Mouse (Mus musculus): ENCODE results near the gene Comtd1. TPM values are rescaled to one million over a fixed set of nuclear protein-coding genes. Genes with fewer than 3 reads are reported as not detected.

The Comtd1 gene
- polyA plus RNA-seq, 1 experiment from 2014 or later = 15.5 TPM

GRCm38 (mm10) chr14:21806203-21806602, 42.6 kb downstream of the Comtd1 start:
- WGBS = 91% methylated on average over 2 of the region's 2 CpGs
- Histone ChIP-seq H3K4me2 (ENCODE audit: low read depth, low read length) (no peak overlapping the region), H3K4me3 (ENCODE audit: low read depth, low read length) (no peak overlapping the region), H3K36me3 (replicated peaks; ENCODE audit: control insufficient read depth, insufficient read depth, low read depth, low read length) (no peaks in the 10 kb centered on the region), H3K9me3 (replicated peaks; ENCODE audit: control insufficient read depth, low read length) (no peaks in the 10 kb centered on the region), H3K4me1 (ENCODE audit: control insufficient read depth, insufficient read depth, low read length) (no peaks in the 10 kb centered on the region), H3K9ac (replicated peaks; ENCODE audit: low read length) (no peak overlapping the region), H3K27me3 (ENCODE audit: control insufficient read depth, insufficient read depth, low read length) (no peaks in the 10 kb centered on the region), H3K27ac (replicated peaks; ENCODE audit: low read depth, low read length) (no peak overlapping the region)
- ATAC-seq (replicated peaks; ENCODE audit: insufficient number of reproducible peaks, low FRiP score, low TSS enrichment, low read depth) = no peak
- DNase-seq (ENCODE audit: low spot score) = no peak

DNA sequence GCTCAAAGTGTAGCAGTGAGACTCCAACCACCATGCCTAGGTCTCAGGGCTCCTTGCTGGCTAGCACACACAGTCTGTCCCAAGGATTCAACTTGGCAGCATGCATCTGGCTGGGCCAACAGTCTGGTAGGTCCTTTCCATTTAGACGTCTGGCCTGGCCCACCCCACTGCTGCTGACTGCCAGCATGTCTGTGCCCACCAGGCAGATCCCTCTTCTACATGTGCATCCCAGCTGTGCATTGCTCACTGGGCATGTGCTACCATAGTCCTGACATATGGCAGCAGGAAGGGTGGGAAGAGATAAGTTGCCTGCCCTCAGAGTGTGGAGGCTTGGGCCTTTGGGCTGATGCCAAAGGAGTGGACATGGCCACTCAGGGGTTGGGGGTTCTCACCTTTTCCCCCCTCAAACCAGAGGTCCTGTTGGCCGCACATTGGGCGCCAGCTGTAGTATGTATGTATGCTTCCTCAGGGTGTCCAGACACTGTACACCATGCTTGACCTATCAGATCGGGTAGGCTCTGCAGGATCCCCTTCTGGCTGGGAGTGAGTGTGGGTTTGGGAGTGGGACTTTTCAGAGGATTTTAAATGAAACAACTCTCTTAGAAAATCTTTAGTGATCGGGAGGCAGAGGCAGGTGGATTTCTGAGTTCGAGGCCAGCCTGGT, 46.1 kb downstream of the Comtd1 start:
- Histone ChIP-seq H3K36me3 (replicated peaks; ENCODE audit: control insufficient read depth, insufficient read depth, low read depth, low read length) (no peaks in the 10 kb centered on the region), H3K4me3 (ENCODE audit: low read depth, low read length) (no peak overlapping the region), H3K27me3 (ENCODE audit: control insufficient read depth, insufficient read depth, low read length) (no peaks in the 10 kb centered on the region), H3K4me1 (ENCODE audit: control insufficient read depth, insufficient read depth, low read length) (no peaks in the 10 kb centered on the region), H3K27ac (replicated peaks; ENCODE audit: low read depth, low read length) (no peak overlapping the region), H3K9ac (replicated peaks; ENCODE audit: low read length) (no peak overlapping the region), H3K4me2 (ENCODE audit: low read depth, low read length) (no peak overlapping the region), H3K9me3 (replicated peaks; ENCODE audit: control insufficient read depth, low read length) (no peaks in the 10 kb centered on the region)
- no peak for ATAC-seq (replicated peaks; ENCODE audit: insufficient number of reproducible peaks, low FRiP score, low TSS enrichment, low read depth)
- 94% methylated on average over 6 of the region's 6 CpGs for WGBS
- DNase-seq (ENCODE audit: low spot score) = no peak

DNA sequence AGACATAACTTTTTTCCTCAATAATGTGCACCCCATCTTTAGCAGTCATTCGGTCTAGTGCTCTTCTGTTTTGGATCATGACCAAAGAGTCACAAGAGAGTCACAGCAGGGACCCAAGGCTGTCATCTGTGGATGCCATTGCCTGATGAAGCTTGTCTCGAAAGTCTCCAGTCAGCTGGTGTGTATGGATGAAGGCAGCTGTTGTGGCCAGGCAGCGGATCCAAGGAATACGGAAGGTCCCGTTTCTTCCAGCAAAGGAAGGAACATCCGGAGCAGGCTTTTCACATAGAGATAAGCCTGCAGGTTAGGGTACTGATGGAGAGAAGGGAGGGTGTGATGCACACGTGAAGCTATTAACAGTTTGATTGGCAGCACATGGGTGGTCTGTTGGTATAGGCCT, 47.2 kb downstream of the Comtd1 start:
- Histone ChIP-seq H3K9me3 (replicated peaks; ENCODE audit: control insufficient read depth, low read length) (no peaks in the 10 kb centered on the region), H3K4me3 (ENCODE audit: low read depth, low read length) (no peak overlapping the region), H3K27me3 (ENCODE audit: control insufficient read depth, insufficient read depth, low read length) (no peaks in the 10 kb centered on the region), H3K4me1 (ENCODE audit: control insufficient read depth, insufficient read depth, low read length) (no peaks in the 10 kb centered on the region), H3K27ac (replicated peaks; ENCODE audit: low read depth, low read length) (no peak overlapping the region), H3K36me3 (replicated peaks; ENCODE audit: control insufficient read depth, insufficient read depth, low read depth, low read length) (no peaks in the 10 kb centered on the region), H3K4me2 (ENCODE audit: low read depth, low read length) (no peak overlapping the region), H3K9ac (replicated peaks; ENCODE audit: low read length) (no peak overlapping the region)
- ATAC-seq (replicated peaks; ENCODE audit: insufficient number of reproducible peaks, low FRiP score, low TSS enrichment, low read depth) (no peak), DNase-seq (ENCODE audit: low spot score) (no peak)
- 85% methylated on average over 7 of the region's 7 CpGs for WGBS

DNA sequence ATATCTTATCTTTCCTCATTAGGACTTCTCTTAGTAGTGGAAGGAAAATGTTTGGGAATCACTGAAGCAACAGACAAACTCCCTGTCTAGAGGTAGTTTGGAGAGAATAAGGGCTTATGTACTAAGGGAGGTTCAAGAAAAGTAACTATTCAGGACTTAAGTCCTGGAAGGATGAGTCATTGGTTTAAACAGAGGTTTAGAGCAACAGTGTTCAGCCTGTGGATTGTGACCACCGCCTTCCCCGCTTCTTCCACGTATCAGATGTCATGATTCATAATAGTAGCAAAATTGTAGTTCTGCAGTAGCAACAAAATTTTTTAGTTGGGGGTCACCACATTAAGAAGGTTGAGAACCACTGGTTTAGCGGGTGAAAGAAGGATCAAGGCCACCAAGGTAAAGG, 48.1 kb downstream of the Comtd1 start:
- Histone ChIP-seq H3K27me3 (ENCODE audit: control insufficient read depth, insufficient read depth, low read length) (no peaks in the 10 kb centered on the region), H3K4me3 (ENCODE audit: low read depth, low read length) (no peak overlapping the region), H3K36me3 (replicated peaks; ENCODE audit: control insufficient read depth, insufficient read depth, low read depth, low read length) (no peaks in the 10 kb centered on the region), H3K4me2 (ENCODE audit: low read depth, low read length) (no peak overlapping the region), H3K4me1 (ENCODE audit: control insufficient read depth, insufficient read depth, low read length) (no peaks in the 10 kb centered on the region), H3K9me3 (replicated peaks; ENCODE audit: control insufficient read depth, low read length) (no peaks in the 10 kb centered on the region), H3K9ac (replicated peaks; ENCODE audit: low read length) (no peak overlapping the region), H3K27ac (replicated peaks; ENCODE audit: low read depth, low read length) (no peak overlapping the region)
- WGBS = 95% methylated on average over 4 of the region's 4 CpGs
- DNase-seq (ENCODE audit: low spot score) = no peak
- ATAC-seq (replicated peaks; ENCODE audit: insufficient number of reproducible peaks, low FRiP score, low TSS enrichment, low read depth) = no peak

Other genes with a start within 250 kb of the Comtd1 start
- gene Dupd1, start 134.4 kb downstream of the Comtd1 start, polyA plus RNA-seq (2014; fragmentation: Nextera tagmentation; extraction: Ambion mirVana) = 0.18 and 0.31 TPM in 2 replicates
- 11.9 and 13.8 TPM in 2 replicates for gene Samd8, start 98.4 kb downstream of the Comtd1 start, polyA plus RNA-seq (2014; fragmentation: Nextera tagmentation; extraction: Ambion mirVana)
- not detected in 2 replicates for gene Dusp13, start 97.8 kb downstream of the Comtd1 start, polyA plus RNA-seq (2014; fragmentation: Nextera tagmentation; extraction: Ambion mirVana)
- gene Vdac2, start 23.7 kb downstream of the Comtd1 start, polyA plus RNA-seq (2014; fragmentation: Nextera tagmentation; extraction: Ambion mirVana) = 310 and 314 TPM in 2 replicates
- 9.5 and 10.2 TPM in 2 replicates for gene Zfp503, start 140.6 kb upstream of the Comtd1 start, polyA plus RNA-seq (2014; fragmentation: Nextera tagmentation; extraction: Ambion mirVana)
- 0.22 TPM in 1 of 2 replicates, not detected in the other for gene Lrmda, start 170.7 kb upstream of the Comtd1 start, polyA plus RNA-seq (2014; fragmentation: Nextera tagmentation; extraction: Ambion mirVana)